Mouse (Mus musculus) right cerebral cortex, postnatal 25 days (tissue): ENCODE results near the gene Rce1.
"Not testable (repeated sequence)": the region's sequence is repeated elsewhere in the genome, so short reads cannot be mapped to it uniquely, and the experiment has no call there.

Source experiments
- DNase-seq: peaks from one replicate; pipeline ENCODE4 v3.0.0; 2022

Rce1 gene

DNA sequence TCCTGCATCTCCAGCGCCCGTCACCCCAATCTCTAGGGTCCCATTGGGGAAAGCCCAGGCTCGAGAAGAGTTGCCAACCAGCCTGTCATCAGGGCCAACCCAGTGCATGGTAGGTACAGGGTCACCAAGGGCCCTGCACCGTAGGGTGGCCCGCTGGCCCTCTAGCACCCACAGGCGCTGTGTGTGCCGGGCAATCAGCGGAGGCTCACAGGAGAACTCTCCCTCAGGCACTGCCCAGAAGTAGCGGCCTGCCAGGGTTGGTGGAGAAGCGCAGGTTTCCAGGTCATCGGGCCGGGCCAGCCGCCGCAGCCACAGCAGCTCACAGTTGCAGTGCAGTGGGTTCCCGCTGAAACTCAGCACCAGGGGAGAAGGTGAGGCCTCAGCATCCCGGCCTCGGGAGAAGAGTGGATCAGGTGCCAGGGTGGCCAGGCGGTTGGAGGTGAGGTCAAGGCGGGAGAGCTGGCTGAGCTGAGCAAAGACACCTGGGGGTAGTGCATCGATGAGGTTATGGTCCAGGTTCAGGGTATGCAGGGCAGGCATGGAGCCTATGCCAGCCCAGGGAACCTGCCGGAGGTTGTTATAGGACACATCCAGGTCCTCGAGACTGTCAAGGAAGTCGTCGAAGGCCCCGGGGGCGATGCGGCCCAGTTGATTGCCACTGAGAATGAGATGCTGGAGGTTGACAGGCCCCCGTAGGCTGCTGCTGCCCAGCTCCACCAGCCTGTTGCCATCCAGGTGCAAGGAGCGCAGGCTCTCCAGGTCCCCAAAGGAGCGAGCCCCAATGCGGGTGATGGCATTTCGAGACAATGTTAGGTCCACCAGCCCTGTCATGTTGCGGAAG, 11.8 kb downstream of the Rce1 start:
- no peak for DNase-seq

GRCm38 (mm10) chr19:4612181-4612961, 13.1 kb downstream of the Rce1 start:
- DNase-seq = no peak

DNA sequence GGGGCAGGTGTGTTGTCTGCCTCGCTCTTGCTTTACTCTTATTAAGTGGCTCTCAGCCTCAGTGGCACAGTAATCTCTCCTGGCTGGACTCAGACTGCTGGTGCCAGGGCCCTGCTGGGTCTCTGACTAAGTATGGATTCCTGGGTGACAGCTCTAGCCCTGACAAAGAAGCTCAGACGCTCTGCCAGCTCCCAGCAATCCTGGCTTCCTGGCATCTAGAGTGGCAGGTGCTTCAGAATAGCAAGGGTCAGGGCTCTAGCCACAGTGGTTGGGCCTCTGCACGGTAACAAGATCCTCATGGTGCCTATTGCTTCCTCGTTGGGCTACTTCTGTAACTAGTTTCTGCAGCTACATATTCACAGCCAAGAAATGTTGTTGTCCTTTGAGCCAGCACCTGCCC, 15.3 kb downstream of the Rce1 start:
- DNase-seq = no peak

- no peak for DNase-seq
Observed at GRCm38 (mm10) chr19:4608511-4608910, 16.9 kb downstream of the Rce1 start.

DNA sequence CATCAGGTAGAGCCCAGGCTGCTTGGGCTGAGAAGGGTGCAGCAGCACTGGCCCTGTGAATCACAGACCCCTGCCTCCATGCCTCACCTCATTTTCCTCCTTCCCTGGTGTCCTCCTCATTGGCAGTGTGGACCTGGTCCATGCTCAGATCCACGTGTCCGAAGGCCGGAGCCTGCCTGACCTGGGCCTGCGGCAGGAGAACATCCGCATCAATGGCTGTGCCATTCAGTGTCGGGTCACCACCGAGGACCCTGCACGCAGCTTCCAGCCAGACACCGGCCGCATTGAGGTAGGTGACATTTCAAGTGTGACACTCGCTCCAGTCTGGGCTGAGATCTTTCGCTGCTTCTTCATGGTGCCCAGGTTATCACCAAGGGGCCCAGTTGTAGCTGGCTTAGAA, 18.0 kb downstream of the Rce1 start:
- no peak for DNase-seq

GRCm38 (mm10) chr19:4605654-4606053, 19.8 kb downstream of the Rce1 start:
- DNase-seq = no peak

DNA sequence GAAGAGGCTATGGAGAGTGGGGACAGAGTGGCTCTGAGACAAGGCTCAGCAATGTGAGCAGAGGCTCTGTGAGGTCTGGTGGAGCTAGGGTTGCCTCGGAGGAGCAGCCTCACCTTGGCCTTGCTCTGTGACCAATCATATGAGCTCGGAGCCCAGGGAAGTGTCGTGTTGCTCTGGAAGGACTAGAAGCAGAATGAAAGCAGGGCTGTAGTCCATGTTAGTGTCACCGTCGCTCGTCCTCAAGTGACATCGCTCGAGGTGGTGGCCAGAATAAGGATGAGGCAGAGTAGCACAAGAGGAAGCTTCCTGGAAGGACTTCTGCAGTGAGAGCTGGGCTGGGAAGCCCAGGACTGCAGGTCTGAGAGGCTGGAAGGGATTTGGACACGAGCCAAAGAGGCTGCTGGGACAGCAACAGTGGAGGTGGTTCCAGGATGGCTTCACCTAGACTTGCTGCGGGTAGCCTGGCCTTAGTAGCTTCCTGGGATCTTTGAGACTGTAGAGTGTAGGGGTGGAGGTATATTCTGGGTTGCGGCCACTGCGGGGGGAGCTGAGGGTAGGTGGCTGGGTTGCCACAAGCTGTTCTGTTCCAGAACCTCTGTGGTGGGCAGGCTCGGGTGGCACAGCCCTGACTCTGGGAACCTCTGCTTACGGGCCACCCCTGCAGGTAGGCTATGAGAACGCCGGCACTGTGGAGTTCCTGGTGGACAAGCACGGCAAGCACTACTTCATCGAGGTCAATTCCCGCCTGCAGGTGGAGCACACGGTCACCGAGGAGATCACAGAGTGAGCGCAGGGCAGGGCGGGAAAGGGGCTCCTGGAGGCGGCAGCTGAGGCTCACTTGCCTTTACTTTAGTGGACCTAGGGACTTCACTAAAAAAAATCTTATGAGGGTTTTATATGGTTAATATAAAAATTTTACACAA, 21.4 kb downstream of the Rce1 start:
- DNase-seq = no peak

GRCm38 (mm10) chr19:4602459-4602858, 23.0 kb downstream of the Rce1 start:
- no peak for DNase-seq

GRCm38 (mm10) chr19:4596071-4596470, 29.4 kb downstream of the Rce1 start:
- DNase-seq = no peak

GRCm38 (mm10) chr19:4593792-4594522, 31.5 kb downstream of the Rce1 start:
- no peak for DNase-seq

DNA sequence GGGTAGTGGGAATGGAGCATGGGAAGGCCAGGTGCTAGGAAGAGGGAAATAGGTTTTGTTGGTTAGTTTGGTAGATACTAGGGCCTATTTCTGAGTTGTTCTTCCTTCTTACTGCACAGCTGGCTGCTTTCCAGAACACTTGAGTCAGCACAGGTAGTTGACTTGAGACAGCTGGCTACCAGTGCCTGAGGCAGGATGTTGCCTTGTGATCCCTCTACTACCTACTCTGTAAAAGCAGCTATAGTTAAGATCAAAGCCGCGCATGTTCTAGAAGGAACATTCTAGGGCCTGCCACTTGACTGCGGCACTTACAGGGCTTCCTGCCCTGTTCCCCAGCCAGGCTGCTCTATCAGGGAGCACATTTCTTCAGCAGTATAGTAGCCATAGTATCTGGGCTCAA, 35.4 kb downstream of the Rce1 start:
- DNase-seq = no peak

DNA sequence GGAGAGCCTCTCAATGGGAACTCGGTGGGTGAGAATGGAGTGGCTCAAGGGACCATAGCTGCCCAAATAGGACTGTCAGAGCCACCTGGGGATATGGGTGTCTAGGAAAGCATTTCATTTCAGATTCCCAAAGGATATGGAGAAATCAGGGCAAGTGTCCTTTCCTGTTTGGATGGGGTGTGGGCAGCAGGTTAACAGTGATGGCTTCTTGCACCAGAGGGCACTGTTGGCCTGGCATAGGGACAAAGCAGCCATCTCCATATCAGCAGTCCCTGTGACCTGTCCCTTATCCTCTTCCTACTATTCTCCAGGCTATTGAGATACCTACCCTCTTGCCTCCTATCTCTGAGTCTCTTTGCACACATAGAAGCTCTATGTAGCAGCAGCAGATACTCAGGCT, 36.4 kb downstream of the Rce1 start:
- no peak for DNase-seq

- no peak for DNase-seq
Observed at GRCm38 (mm10) chr19:4588430-4588829, 37.0 kb downstream of the Rce1 start.

GRCm38 (mm10) chr19:4587426-4587825, 38.0 kb downstream of the Rce1 start:
- DNase-seq = peak; percentile 14

DNA sequence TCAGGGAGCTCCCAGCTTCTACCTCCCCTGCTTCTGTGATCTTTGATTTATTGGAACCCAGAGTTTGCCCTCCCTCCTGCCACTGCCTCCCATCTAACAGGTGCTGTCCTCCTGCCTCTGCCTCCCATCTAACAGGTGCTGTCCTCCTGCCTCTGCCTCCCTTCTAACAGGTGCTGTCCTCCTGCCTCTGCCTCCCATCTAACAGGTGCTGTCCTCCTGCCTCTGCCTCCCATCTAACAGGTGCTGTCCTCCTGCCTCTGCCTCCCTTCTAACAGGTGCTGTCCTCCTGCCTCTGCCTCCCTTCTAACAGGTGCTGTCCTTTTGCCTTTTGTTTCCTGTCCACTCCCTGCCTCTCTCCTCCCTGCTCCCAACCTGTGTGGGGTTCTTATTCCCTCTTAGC, 38.7 kb downstream of the Rce1 start:
- DNase-seq = not testable (repeated sequence)

DNA sequence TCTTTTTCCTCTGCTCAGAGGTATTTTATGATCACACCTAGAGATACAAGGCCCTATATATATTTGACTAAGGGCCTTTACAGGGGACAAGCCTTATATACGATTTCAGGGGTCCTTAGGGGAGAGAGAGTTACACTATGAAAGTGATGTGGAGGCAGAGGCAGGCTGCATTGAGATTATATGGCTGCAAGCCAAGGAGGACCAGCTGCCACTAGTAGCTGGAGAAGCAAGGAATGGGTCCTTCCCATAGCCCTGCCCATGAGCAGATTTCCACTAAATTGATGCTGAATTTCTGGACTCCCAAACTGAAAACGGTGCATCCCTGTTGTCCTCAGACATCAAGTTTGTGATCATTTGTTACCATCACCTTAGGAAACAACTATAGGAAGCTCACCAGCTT, 41.6 kb downstream of the Rce1 start:
- no peak for DNase-seq

- DNase-seq = no peak
Observed at GRCm38 (mm10) chr19:4579296-4579695, 46.1 kb downstream of the Rce1 start.

GRCm38 (mm10) chr19:4578799-4579198, 46.6 kb downstream of the Rce1 start:
- no peak for DNase-seq

DNA sequence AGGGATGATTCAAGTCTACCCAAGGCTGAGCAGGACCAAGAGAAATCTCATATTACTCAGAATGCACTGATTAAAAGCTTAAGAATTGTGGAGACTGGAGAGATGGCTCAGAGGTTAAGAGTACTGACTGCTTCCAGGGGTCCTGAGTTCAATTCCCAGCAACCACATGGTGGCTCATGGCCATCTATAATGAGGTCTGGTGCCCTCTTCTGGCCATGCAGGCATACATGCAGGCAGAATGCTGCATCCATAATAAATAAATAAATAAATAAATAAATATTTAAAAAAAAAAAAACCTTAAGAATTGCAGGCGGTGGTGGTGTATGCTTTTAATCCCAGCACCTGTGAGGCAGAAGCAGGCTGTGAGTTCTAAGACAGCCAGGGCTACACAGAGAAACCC, 52.2 kb downstream of the Rce1 start:
- DNase-seq = no peak
